Mouse (Mus musculus) heart, postnatal 36 days (tissue): ENCODE results near the gene Vtn. TPM values are rescaled to one million over a fixed set of nuclear protein-coding genes. Genes with fewer than 3 reads are reported as not detected.
"Not testable (repeated sequence)": the region's sequence is repeated elsewhere in the genome, so short reads cannot be mapped to it uniquely, and the experiment has no call there.

Source experiments
- DNase-seq, 2 experiments: peaks; one replicate each; pipeline ENCODE4 v3.0.0; 2021 to 2022
- intact Hi-C: fragments of 180-260 bp; cut with DNase I; formaldehyde crosslinking; loops from one replicate; pipeline ENCODE4 v1.15.1; 2025
- total RNA-seq, 2 experiments: library from RNA; stranded (reverse); gene quantifications; 2 replicates each; pipeline ENCODE4 v1.2.3; 2021

Vtn gene
- total RNA-seq, 2 experiments from 2014 or later = 20.9 to 22.9 TPM

- no peak for DNase-seq
- intact Hi-C loops = loop anchor here (2.0 kb wide), 1 partner anchor 17 kb away; the partner anchor contains the start of genes Poldip2 and Tmem199
Measured at GRCm38 (mm10) chr11:78530001-78530400, 31.1 kb downstream of the Vtn start.

DNA sequence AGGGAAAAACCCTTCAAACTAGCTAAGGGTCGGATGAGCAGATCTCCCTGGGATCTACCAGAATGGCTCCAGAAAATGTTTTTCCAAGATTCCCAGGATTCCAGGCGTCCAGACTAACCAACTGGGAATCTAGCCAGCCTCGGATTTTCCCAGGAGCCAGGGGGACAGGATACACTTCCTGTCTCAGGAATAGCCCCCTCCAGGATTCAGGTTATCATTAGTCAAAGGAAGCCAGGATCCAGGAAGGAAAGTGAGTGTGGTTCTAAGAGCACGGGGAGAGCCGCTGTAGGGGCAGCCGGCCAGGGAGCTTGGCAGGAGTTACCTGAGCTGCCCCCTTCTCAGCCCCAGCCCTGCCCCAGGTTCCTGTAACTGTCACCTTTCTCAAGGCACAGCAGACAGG is 32.2 kb downstream of the Vtn start:
- intact Hi-C loops = loop anchor here (2.0 kb wide), 1 partner anchor 18 kb away; the partner anchor contains the start of genes Poldip2 and Tmem199
- DNase-seq = peak; percentile 63 to 65

DNA sequence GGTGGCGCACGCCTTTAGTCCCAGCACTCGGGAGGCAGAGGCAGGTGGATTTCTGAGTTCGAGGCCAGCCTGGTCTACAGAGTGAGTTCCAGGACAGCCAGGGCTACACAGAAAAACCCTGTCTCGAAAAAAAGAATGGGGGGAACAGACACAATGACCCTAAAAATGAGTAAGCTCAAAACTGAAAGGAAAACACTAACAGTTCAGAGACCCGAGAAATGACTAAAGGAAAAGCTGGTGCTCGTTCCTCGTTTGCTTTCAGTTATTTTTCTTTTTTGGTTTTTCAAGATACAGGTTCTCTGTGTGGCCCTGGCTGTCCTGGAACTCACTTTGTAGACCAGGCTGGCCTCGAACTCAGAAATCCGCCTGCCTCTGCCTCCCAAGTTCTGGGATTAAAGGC is 32.6 kb downstream of the Vtn start:
- not testable (repeated sequence) for DNase-seq
- intact Hi-C loops = loop anchor here (2.0 kb wide), 1 partner anchor 19 kb away; the partner anchor contains the start of genes Poldip2 and Tmem199

- no peak for DNase-seq
- intact Hi-C loops = no loop called here
Measured at GRCm38 (mm10) chr11:78534516-78534915, 35.6 kb downstream of the Vtn start.

GRCm38 (mm10) chr11:78535376-78536079 is 36.6 kb downstream of the Vtn start:
- peak; percentile 35 to 49 for DNase-seq

GRCm38 (mm10) chr11:78536080-78536689 is 37.3 kb downstream of the Vtn start, which contains the start of the genes Tnfaip1 and Ift20:
Gene Tnfaip1, minus strand, starts transcription at chr11:78536332.
Gene Ift20, plus strand, starts transcription at chr11:78536361.
- intact Hi-C loops = no loop called here
- DNase-seq = peak; percentile 92 to 94

More at GRCm38 (mm10) chr11:78535376-78536079, 36.6 kb downstream of the Vtn start:
- intact Hi-C loops = no loop called here

DNA sequence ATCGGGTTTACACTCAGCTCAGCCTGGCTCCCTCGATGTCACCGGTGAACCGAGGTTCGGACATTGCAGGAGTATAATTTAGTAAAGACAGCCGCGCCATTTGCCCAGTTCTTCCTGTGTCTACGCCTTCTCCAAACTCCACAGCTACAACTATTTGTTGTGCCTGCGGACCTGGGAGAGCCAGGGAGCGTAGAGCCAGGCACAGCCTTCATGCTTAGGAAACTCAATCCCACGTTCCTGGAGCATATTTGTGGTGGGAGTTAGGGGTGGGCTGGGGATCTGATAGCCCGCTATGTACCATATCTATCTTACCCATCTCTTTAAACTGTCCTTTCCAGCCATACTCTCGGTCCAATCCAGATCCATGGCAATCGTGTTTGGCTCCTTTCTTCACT is 37.8 kb downstream of the Vtn start:
- DNase-seq = no peak

GRCm38 (mm10) chr11:78540358-78540757 is 41.5 kb downstream of the Vtn start:
- no peak for DNase-seq
- intact Hi-C loops = no loop called here

More for the DNA sequence above, 37.8 kb downstream of the Vtn start:
- intact Hi-C loops = no loop called here

- DNase-seq = no peak
- intact Hi-C loops = no loop called here
Measured at GRCm38 (mm10) chr11:78544449-78545111, 45.7 kb downstream of the Vtn start.

GRCm38 (mm10) chr11:78545181-78545580 is 46.3 kb downstream of the Vtn start:
- DNase-seq = no peak
- intact Hi-C loops = no loop called here

GRCm38 (mm10) chr11:78547718-78548460 is 49.0 kb downstream of the Vtn start:
- no peak for DNase-seq

GRCm38 (mm10) chr11:78549491-78549987 is 50.6 kb downstream of the Vtn start:
- intact Hi-C loops = no loop called here
- no peak for DNase-seq

More at GRCm38 (mm10) chr11:78547718-78548460, 49.0 kb downstream of the Vtn start:
- intact Hi-C loops = no loop called here

GRCm38 (mm10) chr11:78550168-78551058 is 51.5 kb downstream of the Vtn start, which contains the start of gene Tmem97:
Gene Tmem97, minus strand, starts transcription at chr11:78550777.
- intact Hi-C loops = loop anchor here (10.0 kb wide), 1 partner anchor 404 kb away; no protein-coding TSS in a partner anchor
- DNase-seq = peak; percentile 90 to 91

GRCm38 (mm10) chr11:78551059-78551398 is 52.1 kb downstream of the Vtn start:
- DNase-seq = no peak
- intact Hi-C loops = loop anchor here (10.0 kb wide), 1 partner anchor 404 kb away; no protein-coding TSS in a partner anchor

Other genes starting within 250 kb of the Vtn start
- gene 2610507B11Rik, start 237.3 kb upstream of the Vtn start, total RNA-seq = 100 to 1,000 TPM; 187 to 210 TPM
- gene BC030499, start 208.2 kb upstream of the Vtn start, total RNA-seq = under 1 TPM; 0.50 to 0.62 TPM
- under 1 TPM; 0.54 to 0.58 TPM for gene Spag5, start 197.6 kb upstream of the Vtn start, total RNA-seq
- 1 to 10 TPM in 1 of 2 experiments, under 1 TPM in 1; 0.68 to 1.6 TPM for gene Aldoc, start 176.1 kb upstream of the Vtn start, total RNA-seq
- 10 to 100 TPM; 22.7 to 24.1 TPM for gene Pigs, start 170.7 kb upstream of the Vtn start, total RNA-seq
- gene Unc119, start 155.6 kb upstream of the Vtn start, total RNA-seq = 1 to 10 TPM; 5.3 to 6.2 TPM
- not detected for gene Foxn1, start 112.5 kb upstream of the Vtn start, total RNA-seq
- not detected for gene Slc13a2, start 76.9 kb upstream of the Vtn start, total RNA-seq
- 1 to 10 TPM; 1.6 to 1.8 TPM for gene Slc46a1, start 33.4 kb upstream of the Vtn start, total RNA-seq
- under 1 TPM; 0.46 to 0.50 TPM for gene Sarm1, start 1.3 kb upstream of the Vtn start, total RNA-seq
- gene Sebox, start 4.4 kb downstream of the Vtn start, total RNA-seq = not detected
- 10 to 100 TPM in 1 of 2 experiments, 1 to 10 TPM in 1; 9.4 to 10.3 TPM for gene Tmem199, start 13.1 kb downstream of the Vtn start, total RNA-seq
- gene Poldip2, start 13.1 kb downstream of the Vtn start, total RNA-seq = 100 to 1,000 TPM; 151 to 156 TPM
- gene Tnfaip1, start 37.2 kb downstream of the Vtn start, total RNA-seq = 10 to 100 TPM; 38.4 to 42.1 TPM
- 10 to 100 TPM; 39.1 to 42.9 TPM for gene Ift20, start 37.3 kb downstream of the Vtn start, total RNA-seq
- 1 to 10 TPM; 4.8 to 5.1 TPM for gene Tmem97, start 51.7 kb downstream of the Vtn start, total RNA-seq
- gene Nlk, start 198.3 kb downstream of the Vtn start, total RNA-seq = 10 to 100 TPM; 11.4 to 11.9 TPM